Mouse (Mus musculus) forebrain, embryonic 10.5 days (tissue): ENCODE data around the gene Btnl9. TPM values are rescaled to one million over a fixed set of nuclear protein-coding genes. Genes with fewer than 3 reads are reported as not detected.

Experiments
- DNase-seq: peaks from one replicate; pipeline ENCODE4 v3.0.0-alpha.2; 2017; ENCODE audit warnings: low spot score; ENCODE audit errors: extremely low spot score
- H3K27ac ChIP-seq: fragments of 300-500 bp; sonication (generic); 2 replicates; pipeline ENCODE4 v1.5.1; 2016; ENCODE audit warnings: mild to moderate bottlenecking
- H3K27me3 ChIP-seq: fragments of 300-500 bp; sonication (generic); 2 replicates; pipeline ENCODE4 v1.6.1; 2016; ENCODE audit warnings: mild to moderate bottlenecking; ENCODE audit not compliant: poor library complexity, severe bottlenecking
- H3K36me3 ChIP-seq: fragments of 300-500 bp; sonication (generic); replicated peaks from 2 replicates; pipeline ENCODE4 v1.6.1; 2016; ENCODE audit warnings: mild to moderate bottlenecking, moderate library complexity
- H3K4me1 ChIP-seq: fragments of 300-500 bp; sonication (generic); 2 replicates; pipeline ENCODE4 v1.6.1; 2016
- H3K4me3 ChIP-seq: fragments of 300-500 bp; sonication (generic); 2 replicates; pipeline ENCODE4 v1.5.1; 2016; ENCODE audit warnings: mild to moderate bottlenecking, moderate library complexity
- H3K9me3 ChIP-seq: fragments of 300-500 bp; sonication (generic); 2 replicates; pipeline ENCODE4 v1.6.1; 2016; ENCODE audit warnings: mild to moderate bottlenecking, moderate library complexity
- WGBS: fragments of 180-500 bp; shearing (Covaris S2); methylation state at CpG from one replicate; pipeline ENCODE4 v1.1.7; 2016; 5-methylcytosine and 5-hydroxymethylcytosine counted together
- polyA plus RNA-seq: library from polyadenylated mRNA; unstranded; fragments of >200 nt; fragmentation: Nextera tagmentation; extraction: Ambion mirVana; gene quantifications from 2 replicates; pipeline ENCODE4 v1.2.1, GENCODE M21; 2016

Btnl9 gene
- polyA plus RNA-seq, 1 experiment from 2014 or later = 0.07 TPM

- Histone ChIP-seq H3K27ac (0 out of 2 replicates have a peak overlapping the region, but pooled peaks have one; percentile 48), H3K4me1 (peaks cover 8% of the 10 kb centered on the region), H3K27me3 (peaks cover 30% of the 10 kb centered on the region), H3K4me3 (peak overlapping the region; percentile 51), H3K36me3 (no peaks in the 10 kb centered on the region), H3K9me3 (peaks cover 9% of the 10 kb centered on the region; the same call in 1 of the 2 replicates)
- peak; percentile 38 for DNase-seq
- 8% methylated on average over 50 of the region's 50 CpGs for WGBS
These were observed 17.9 kb downstream of the Btnl9 start for GRCm38 (mm10) chr11:49168839-49169611.

- no peaks in the 10 kb centered on the region for H3K4me1 ChIP-seq
- no peaks in the 10 kb centered on the region for H3K27me3 ChIP-seq
- H3K9me3 ChIP-seq = no peaks in the 10 kb centered on the region
- no peak for DNase-seq
- H3K27ac ChIP-seq = no peak overlapping the region
- no peak overlapping the region for H3K4me3 ChIP-seq
- H3K36me3 ChIP-seq = no peaks in the 10 kb centered on the region
- 91% methylated on average over 2 of the region's 2 CpGs for WGBS
These were observed 29.8 kb downstream of the Btnl9 start for GRCm38 (mm10) chr11:49156821-49157814.

GRCm38 (mm10) chr11:49154077-49154476 is 32.9 kb downstream of the Btnl9 start, which contains the start of gene Olfr1394:
Gene Olfr1394 (plus strand): TSS chr11:49154377.
- Histone ChIP-seq H3K9me3 (no peaks in the 10 kb centered on the region), H3K27me3 (no peaks in the 10 kb centered on the region), H3K36me3 (no peaks in the 10 kb centered on the region), H3K4me3 (no peak within 1 kb of the TSS), H3K4me1 (no peaks in the 10 kb centered on the region), H3K27ac (no peak within 1 kb of the TSS)
- whole genome bisulfite sequencing = 94% methylated on average over 1 of the region's 1 CpGs
- no peak for DNase-seq

- no peak within 1 kb of the TSS for H3K27ac ChIP-seq
- DNase-seq = no peak
- H3K9me3 ChIP-seq = no peaks in the 10 kb centered on the region
- WGBS = 97% methylated on average over 6 of the region's 6 CpGs
- no peak within 1 kb of the TSS for H3K4me3 ChIP-seq
- H3K4me1 ChIP-seq = no peaks in the 10 kb centered on the region
- no peaks in the 10 kb centered on the region for H3K27me3 ChIP-seq
- H3K36me3 ChIP-seq = no peaks in the 10 kb centered on the region
These were observed 45.0 kb downstream of the Btnl9 start, which contains the start of gene Olfr1395 for GRCm38 (mm10) chr11:49141974-49142373. Gene Olfr1395 (plus strand): TSS chr11:49142274.

GRCm38 (mm10) chr11:49124169-49124568 is 62.8 kb downstream of the Btnl9 start:
- H3K4me3 ChIP-seq = no peak overlapping the region
- DNase-seq = no peak
- no peaks in the 10 kb centered on the region for H3K4me1 ChIP-seq
- H3K9me3 ChIP-seq = no peaks in the 10 kb centered on the region
- 90% methylated on average over 2 of the region's 2 CpGs for WGBS
- H3K36me3 ChIP-seq = no peaks in the 10 kb centered on the region
- H3K27ac ChIP-seq = no peak overlapping the region
- no peaks in the 10 kb centered on the region for H3K27me3 ChIP-seq

- no peaks in the 10 kb centered on the region for H3K4me1 ChIP-seq
- no peak for DNase-seq
- H3K4me3 ChIP-seq = no peak overlapping the region
- H3K36me3 ChIP-seq = no peaks in the 10 kb centered on the region
- H3K9me3 ChIP-seq = no peaks in the 10 kb centered on the region
- no peak overlapping the region for H3K27ac ChIP-seq
- no peaks in the 10 kb centered on the region for H3K27me3 ChIP-seq
- WGBS = 80% methylated on average over 3 of the region's 3 CpGs
These were observed 67.3 kb downstream of the Btnl9 start for GRCm38 (mm10) chr11:49119635-49120034.

Other genes starting within 250 kb of the Btnl9 start
- gene Psme2b, start 241.0 kb downstream of the Btnl9 start, polyA plus RNA-seq = 1.4 and 1.5 TPM in 2 replicates
- not detected in 2 replicates for gene Olfr56, start 208.3 kb downstream of the Btnl9 start, polyA plus RNA-seq
- 0.22 and 0.45 TPM in 2 replicates for gene 9930111J21Rik1, start 207.8 kb downstream of the Btnl9 start, polyA plus RNA-seq
- not detected in 2 replicates for gene Gm12185, start 194.9 kb downstream of the Btnl9 start, polyA plus RNA-seq
- not detected in 2 replicates for gene Tgtp1, start 193.0 kb downstream of the Btnl9 start, polyA plus RNA-seq
- 0.12 and 0.32 TPM in 2 replicates for gene 9930111J21Rik2, start 135.9 kb downstream of the Btnl9 start, polyA plus RNA-seq
- gene Tgtp2, start 123.0 kb downstream of the Btnl9 start, polyA plus RNA-seq = not detected in 2 replicates
- 0.12 and 0.62 TPM in 2 replicates for gene Ifi47, start 110.6 kb downstream of the Btnl9 start, polyA plus RNA-seq
- not detected in 2 replicates for gene Olfr1396, start 72.3 kb downstream of the Btnl9 start, polyA plus RNA-seq
- gene Olfr1395, start 44.9 kb downstream of the Btnl9 start, polyA plus RNA-seq = not detected in 2 replicates
- not detected in 2 replicates for gene Olfr1394, start 32.8 kb downstream of the Btnl9 start, polyA plus RNA-seq
- 42.3 and 49.2 TPM in 2 replicates for gene Zfp62, start 16.1 kb upstream of the Btnl9 start, polyA plus RNA-seq
- gene Mgat1, start 57.0 kb upstream of the Btnl9 start, polyA plus RNA-seq = 39.6 and 44.9 TPM in 2 replicates
- 0.07 TPM in 1 of 2 replicates, not detected in the other for gene Olfr1393, start 91.1 kb upstream of the Btnl9 start, polyA plus RNA-seq
- gene Olfr1392, start 98.1 kb upstream of the Btnl9 start, polyA plus RNA-seq = not detected in 2 replicates
- gene Olfr10, start 117.6 kb upstream of the Btnl9 start, polyA plus RNA-seq = not detected in 2 replicates
- gene Olfr1391, start 135.6 kb upstream of the Btnl9 start, polyA plus RNA-seq = not detected in 2 replicates
- not detected in 2 replicates for gene Olfr1390, start 148.0 kb upstream of the Btnl9 start, polyA plus RNA-seq
- not detected in 2 replicates for gene Olfr1389, start 235.9 kb upstream of the Btnl9 start, polyA plus RNA-seq
- gene Olfr1388, start 249.5 kb upstream of the Btnl9 start, polyA plus RNA-seq = 0.25 and 0.33 TPM in 2 replicates